Mouse (Mus musculus): Measurements from ENCODE around the gene Sntg2. TPM values are rescaled to one million over a fixed set of nuclear protein-coding genes. Genes with fewer than 3 reads are reported as not detected.

The Sntg2 gene
- total and polyA plus RNA-seq, 3 experiments = not detected

Other genes starting within 250 kb of the Sntg2 start
- not detected in 2 replicates for gene Tpo, start 240.8 kb downstream of the Sntg2 start, total RNA-seq (2012; rRNA removed)
- gene Tpo, start 240.8 kb downstream of the Sntg2 start, total RNA-seq (2014; rRNA removed) = not detected in 2 replicates
- not detected in 2 replicates for gene Tpo, start 240.8 kb downstream of the Sntg2 start, polyA plus RNA-seq (2012; ENCODE audit: insufficient read length, low read depth)
- gene Tmem18, start 211.1 kb upstream of the Sntg2 start, total RNA-seq (2012; rRNA removed) = 14.8 and 15.5 TPM in 2 replicates
- 24.8 and 33.0 TPM in 2 replicates for gene Tmem18, start 211.1 kb upstream of the Sntg2 start, total RNA-seq (2014; rRNA removed)
- gene Tmem18, start 211.1 kb upstream of the Sntg2 start, polyA plus RNA-seq (2012; ENCODE audit: insufficient read length, low read depth) = 19.9 and 21.2 TPM in 2 replicates

Data from CH12.LX (cell line).